Mouse (Mus musculus) myocyte (in vitro differentiated cells): ENCODE results near the gene Glis3.

Experiments
- CEBPB ChIP-seq: IDR thresholded peaks from 2 replicates; pipeline ENCODE4 v1.6.1; 2011; ENCODE audit warnings: mild to moderate bottlenecking, moderate library complexity; ENCODE audit not compliant: poor library complexity, insufficient read depth, severe bottlenecking
- E2F4 ChIP-seq: IDR thresholded peaks from one replicate; pipeline ENCODE4 v1.6.1; 2011; ENCODE audit warnings: mild to moderate bottlenecking, control low read depth, moderate library complexity; ENCODE audit not compliant: insufficient read depth
- MAX ChIP-seq: IDR thresholded peaks from one replicate; pipeline ENCODE4 v1.6.1; 2011; ENCODE audit warnings: low read depth, mild to moderate bottlenecking, control low read depth
- MYOD1 ChIP-seq, 3 experiments: IDR thresholded peaks; one replicate each; pipeline ENCODE4 v1.6.1; 2011; ENCODE audit warnings: control low read depth in 2 of 3, low read depth in 2 of 3, mild to moderate bottlenecking in 2 of 3, moderate library complexity in 1 of 3; ENCODE audit not compliant: insufficient read length in 2 of 3, control insufficient read depth in 1 of 3
- MYOG ChIP-seq, 3 experiments: IDR thresholded peaks; one replicate each; pipeline ENCODE4 v1.6.1; 2011; ENCODE audit warnings: control low read depth in 2 of 3, low read depth in 2 of 3, mild to moderate bottlenecking in 2 of 3; ENCODE audit not compliant: insufficient read length in 2 of 3, control insufficient read depth in 1 of 3, insufficient read depth in 1 of 3
- POLR2A ChIP-seq: IDR thresholded peaks from one replicate; pipeline ENCODE4 v1.6.1; 2011; ENCODE audit warnings: low read depth, mild to moderate bottlenecking, control low read depth, moderate library complexity; ENCODE audit not compliant: insufficient read length
- POLR2AphosphoS2 ChIP-seq: IDR thresholded peaks from one replicate; pipeline ENCODE4 v1.6.1; 2011; ENCODE audit warnings: low read depth, control low read depth; ENCODE audit not compliant: insufficient read length
- REST ChIP-seq: IDR thresholded peaks from one replicate; pipeline ENCODE4 v1.6.1; 2011; ENCODE audit warnings: mild to moderate bottlenecking, control low read depth, moderate library complexity; ENCODE audit not compliant: insufficient read depth, insufficient read length
- SRF ChIP-seq: IDR thresholded peaks from one replicate; pipeline ENCODE4 v1.6.1; 2011; ENCODE audit warnings: low read depth; ENCODE audit not compliant: control insufficient read depth, insufficient read length
- TCF12 ChIP-seq: IDR thresholded peaks from one replicate; pipeline ENCODE4 v1.6.1; 2011; ENCODE audit warnings: mild to moderate bottlenecking, control low read depth; ENCODE audit not compliant: poor library complexity, insufficient read depth, severe bottlenecking
- TCF3 ChIP-seq: IDR thresholded peaks from one replicate; pipeline ENCODE4 v1.6.1; 2011; ENCODE audit warnings: low read depth, control low read depth; ENCODE audit not compliant: insufficient read length
- USF1 ChIP-seq: IDR thresholded peaks from one replicate; pipeline ENCODE4 v1.6.1; 2011; ENCODE audit warnings: low read depth, mild to moderate bottlenecking, control low read depth, moderate library complexity

DNA sequence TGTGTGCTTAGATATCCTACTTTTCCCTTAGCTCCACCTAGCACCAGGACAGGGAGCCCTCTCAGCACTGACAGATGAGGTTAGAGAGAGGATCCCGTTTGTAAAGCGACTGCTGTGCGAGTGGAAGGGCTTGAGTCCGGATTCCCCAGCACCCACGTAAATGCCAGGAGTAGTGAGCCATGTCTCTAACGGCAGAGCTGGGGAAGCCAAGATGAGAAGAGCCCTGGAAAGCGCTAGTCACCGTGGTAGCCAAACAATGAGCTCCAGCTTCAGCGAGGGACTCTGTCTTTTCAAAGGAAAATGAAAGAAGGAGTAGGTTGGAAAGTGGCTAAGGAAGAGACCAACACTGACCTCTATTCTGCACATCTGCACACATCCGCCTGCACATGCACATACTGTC is 16.7 kb downstream of the Glis3 start:
- TF ChIP-seq REST (no peak), POLR2A (no peak), MYOD1 (IDR thresholded peaks at IDR 0.05; ENCODE audit: control insufficient read depth in 1 of 3, insufficient read length in 2 of 3, low read depth in 2 of 3) (no peak), TCF12 (no peak), MAX (no peak), USF1 (no peak), CEBPB (no peak), POLR2AphosphoS2 (no peak), TCF3 (no peak), E2F4 (no peak), SRF (no peak), MYOG (IDR thresholded peaks at IDR 0.05; ENCODE audit: control insufficient read depth in 1 of 3, insufficient read depth in 1 of 3, insufficient read length in 2 of 3, low read depth in 2 of 3) (no peak)
